34 mouse cellular contexts compared by ENCODE assay signal in the genomic region with DNA sequence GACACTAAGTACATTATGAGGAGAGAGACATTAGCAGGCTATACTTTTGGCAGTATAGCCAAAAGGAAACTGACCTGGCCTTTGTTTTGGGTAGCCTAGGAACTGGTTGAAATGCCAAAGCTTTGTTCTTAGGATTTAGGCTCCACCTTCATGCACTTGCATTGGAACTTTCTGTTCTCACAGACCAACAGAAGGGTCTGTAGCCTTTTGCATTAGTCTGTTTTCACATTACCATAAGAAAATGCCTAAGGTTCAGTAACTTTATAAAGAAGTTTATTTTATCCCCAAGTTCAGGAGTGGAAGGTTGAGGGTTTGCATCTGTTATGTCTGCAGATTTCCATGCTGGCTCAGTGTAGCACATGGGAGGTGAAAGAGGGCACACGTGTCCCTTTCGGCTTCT.
"Had no signal": no experiment of that assay in that cellular context is flagged by ENCODE, and none has a peak within 500 bp of the region (broad histone marks: within the 10 kb centered on the region; RNA-seq: fewer than 3 reads in every experiment).

No protein-coding gene starts in this region.

- ATAC-seq: hindbrain, embryonic 16.5 days; hindbrain, postnatal 0 days; inflammation-experienced regulatory T-cells, adult 6 months; intestine, embryonic 15.5 days; intestine, embryonic 16.5 days; intestine, postnatal 0 days had no signal

- H3K27me3 ChIP-seq: heart, embryonic 12.5 days; heart, embryonic 15.5 days; hindbrain, embryonic 12.5 days; hindbrain, embryonic 13.5 days; hindbrain, embryonic 15.5 days; intestine, embryonic 15.5 days; kidney, embryonic 15.5 days had no signal

- H3K9me3 ChIP-seq: heart, embryonic 10.5 days; heart, embryonic 12.5 days; heart, embryonic 13.5 days; heart, embryonic 15.5 days; hindbrain, embryonic 10.5 days; hindbrain, embryonic 12.5 days; hindbrain, embryonic 13.5 days; hindbrain, embryonic 15.5 days; intestine, embryonic 15.5 days; kidney, embryonic 15.5 days had no signal

- H3K4me1 ChIP-seq: hindbrain, embryonic 15.5 days had no signal

- H3K4me2 ChIP-seq: heart, embryonic 11.5 days; heart, embryonic 12.5 days; heart, embryonic 13.5 days; heart, embryonic 15.5 days; hindbrain, embryonic 12.5 days; hindbrain, embryonic 13.5 days; hindbrain, embryonic 14.5 days; hindbrain, embryonic 15.5 days; intestine, embryonic 15.5 days; kidney, embryonic 15.5 days had no signal

- H3K4me3 ChIP-seq: heart, embryonic 10.5 days; heart, embryonic 12.5 days; heart, embryonic 13.5 days; heart, embryonic 15.5 days; hindbrain, embryonic 10.5 days; hindbrain, embryonic 12.5 days; hindbrain, embryonic 13.5 days; hindbrain, embryonic 15.5 days; intestine, embryonic 15.5 days; kidney, embryonic 15.5 days; layer of hippocampus, adult 2 months had no signal

- DNase-seq: heart, postnatal 14 days; heart, postnatal 36 days; heart, postnatal 4 days; kidney, adult 11 months; kidney, adult 18-20 months; kidney, adult 2 months; kidney, adult 8-10 months; kidney, adult 9 months; kidney, postnatal 10 days; kidney, postnatal 14 days; kidney, postnatal 25 days; kidney, postnatal 36 days; kidney, postnatal 4 days; layer of hippocampus, adult 9-11 months; layer of hippocampus, postnatal 36 days had no signal

- H3K36me3 ChIP-seq: heart, embryonic 10.5 days; heart, embryonic 12.5 days; heart, embryonic 13.5 days; heart, embryonic 15.5 days; hindbrain, embryonic 10.5 days; hindbrain, embryonic 12.5 days; hindbrain, embryonic 13.5 days; hindbrain, embryonic 15.5 days; intestine, embryonic 15.5 days; kidney, embryonic 15.5 days had no signal

- H3K9ac ChIP-seq: heart, embryonic 12.5 days; heart, embryonic 13.5 days; heart, embryonic 15.5 days; hindbrain, embryonic 12.5 days; hindbrain, embryonic 13.5 days; hindbrain, embryonic 14.5 days; hindbrain, embryonic 15.5 days; intestine, embryonic 15.5 days; kidney, embryonic 15.5 days had no signal

- H3K27ac ChIP-seq: heart, embryonic 10.5 days; heart, embryonic 13.5 days; heart, embryonic 15.5 days; hindbrain, embryonic 10.5 days; hindbrain, embryonic 12.5 days; hindbrain, embryonic 13.5 days; hindbrain, embryonic 14.5 days; hindbrain, embryonic 15.5 days; hindbrain, postnatal 0 days; intestine, embryonic 15.5 days; kidney, embryonic 15.5 days; kidney, postnatal 0 days; layer of hippocampus, adult 2 months had no signal
